1 mouse cellular context compared by ENCODE assay signal in genomic region chr5:111458675-111459074, GRCm38 (mm10).
TF ChIP-seq lines count a peak whose summit lies in the region.

No protein-coding gene starts in this region.

TF ChIP-seq in ES-E14, 5 proteins besides CTCF, POLR2A, EP300 and RAD21:
- TF ChIP-seq HCFC1 (IDR thresholded peaks at IDR 0.05; ENCODE audit: borderline replicate concordance, insufficient read depth, low read length) = no peak
- no peak for TF ChIP-seq MAFK (IDR thresholded peaks at IDR 0.05; ENCODE audit: insufficient read depth, low read depth, low read length)
- TF ChIP-seq ZNF384 (IDR thresholded peaks at IDR 0.05; ENCODE audit: low read depth, low read length) = no peak
- TF ChIP-seq CHD2 (IDR thresholded peaks at IDR 0.05; ENCODE audit: low read depth, low read length) = no peak
- no peak for TF ChIP-seq ZC3H11A (IDR thresholded peaks at IDR 0.05; ENCODE audit: borderline replicate concordance, low read depth, low read length)
